Mouse (Mus musculus) right cerebral cortex, adult 18-20 months (tissue): Measurements from ENCODE around the gene Ripor1.

ENCODE experiments used
- DNase-seq: peaks from one replicate; pipeline ENCODE4 v3.0.0; 2022; ENCODE audit warnings: mixed read lengths

Gene Ripor1

DNA sequence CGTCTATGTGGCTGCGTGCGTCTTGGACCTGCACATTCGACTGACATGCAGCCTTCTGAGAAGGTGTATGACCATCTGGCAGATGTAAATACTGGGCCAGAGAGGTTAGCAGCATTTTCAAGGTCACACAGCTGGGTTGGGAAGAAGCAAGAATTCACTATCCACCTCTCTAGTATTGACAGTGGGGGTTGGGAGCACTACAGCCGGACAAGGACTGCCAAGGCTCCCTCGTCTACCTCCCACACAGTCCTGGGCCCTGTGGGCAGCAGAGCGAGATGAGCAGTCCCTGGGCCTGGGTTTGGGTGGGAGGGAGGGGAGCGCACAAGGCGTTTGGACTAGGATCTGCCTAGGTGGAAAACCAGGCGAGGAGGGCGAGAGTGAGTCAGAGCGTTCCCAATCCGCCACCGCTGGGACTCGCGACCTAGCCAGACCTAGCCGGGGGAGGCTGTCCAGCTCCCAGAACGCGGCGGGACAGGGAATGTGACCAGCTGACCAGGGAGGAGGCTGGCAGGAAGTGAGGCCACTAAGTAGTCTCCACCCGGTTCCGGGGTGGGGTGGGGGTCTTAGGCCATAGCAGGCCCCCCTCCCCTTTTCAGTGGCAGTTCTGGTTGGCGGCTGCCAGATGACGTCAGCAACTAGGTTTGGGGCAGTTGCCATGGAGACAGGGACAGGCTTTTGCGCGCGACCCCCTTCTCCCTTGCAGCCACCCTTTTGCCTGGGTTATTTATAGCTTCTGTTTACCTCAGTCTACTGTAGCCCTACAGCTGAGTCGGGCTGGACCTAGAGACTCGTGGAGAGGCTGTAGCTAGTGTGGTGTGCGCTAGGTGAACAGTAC is 1.4 kb downstream of the Ripor1 start:
- DNase-seq: peak; percentile 86

DNA sequence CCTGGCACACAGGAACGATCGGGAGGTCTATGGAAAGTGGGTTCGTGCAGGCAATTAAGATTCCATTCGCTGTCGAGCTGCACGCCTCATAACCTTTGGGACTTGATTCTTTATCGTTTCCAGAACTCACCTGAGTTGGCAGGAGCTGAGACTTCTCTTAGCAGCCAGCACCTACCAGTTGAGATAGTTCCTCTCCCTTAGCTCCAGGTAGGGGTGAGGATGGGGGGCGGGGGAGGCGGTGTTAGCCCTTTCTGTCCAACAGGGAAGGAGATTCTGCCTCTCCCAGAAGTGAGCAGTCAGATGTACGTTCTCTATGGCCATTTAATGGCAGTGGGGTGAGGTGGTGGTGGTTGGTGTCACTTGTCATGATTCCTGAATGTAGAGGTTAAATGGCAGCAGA is 2.0 kb downstream of the Ripor1 start:
- DNase-seq: no peak

DNA sequence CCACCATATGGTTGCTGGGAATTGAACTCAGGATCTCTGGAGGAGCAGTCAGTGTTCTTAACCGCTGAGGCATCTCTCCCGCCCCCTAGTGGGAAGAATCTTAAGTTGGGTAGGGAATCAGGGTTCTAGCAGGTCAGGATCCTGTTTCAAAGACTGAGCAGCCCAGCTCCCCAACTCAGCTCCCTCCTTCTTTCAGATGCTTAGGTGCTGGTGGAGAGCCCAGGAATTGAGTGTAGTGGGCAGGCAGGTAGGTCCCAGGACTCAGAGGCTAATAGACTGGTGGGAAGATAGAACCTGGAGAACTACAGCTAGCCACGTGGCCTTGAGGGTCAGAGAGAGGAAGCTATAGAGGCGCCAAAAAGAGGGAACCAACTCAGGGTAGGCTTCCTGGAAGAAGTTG is 2.6 kb downstream of the Ripor1 start:
- no peak for DNase-seq

DNA sequence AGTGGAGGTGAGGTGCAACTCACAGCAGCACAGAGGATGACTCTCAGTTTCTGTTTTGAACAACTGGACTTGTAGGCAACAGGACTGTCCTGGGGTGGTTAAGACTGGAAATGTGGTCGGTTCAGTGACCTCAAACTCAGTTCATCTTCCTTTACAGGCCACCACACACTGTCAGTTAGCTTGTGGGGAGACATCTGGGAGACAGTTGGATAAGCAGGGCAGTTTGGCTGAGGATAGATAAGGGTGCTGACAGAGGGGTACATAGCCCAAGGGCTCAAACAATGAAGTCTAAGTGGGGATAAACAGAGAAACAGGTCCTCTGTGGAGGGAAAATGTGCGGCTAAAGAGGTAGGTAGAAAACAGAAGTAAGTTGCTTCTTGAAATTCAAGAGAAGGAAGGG is 4.3 kb downstream of the Ripor1 start:
- no peak for DNase-seq

DNA sequence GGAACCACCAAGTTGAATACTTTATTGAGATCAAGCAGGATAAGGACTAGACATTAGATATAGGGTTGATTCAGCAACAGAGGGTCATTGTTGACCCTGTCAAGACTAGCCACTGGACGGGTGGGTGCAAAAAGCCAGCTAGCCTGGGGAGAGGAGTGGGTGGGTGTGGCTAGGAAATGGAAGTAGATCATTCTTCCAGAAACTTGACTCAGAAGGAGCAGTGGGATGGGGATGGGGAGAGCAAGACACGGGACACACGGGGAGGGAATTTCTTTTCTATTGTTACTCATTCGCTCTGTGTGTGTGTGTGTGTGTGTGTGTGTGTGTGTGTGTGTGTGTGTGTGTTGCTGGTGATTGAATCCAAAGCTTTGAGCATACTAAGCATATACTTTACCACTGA is 4.7 kb downstream of the Ripor1 start:
- no peak for DNase-seq

DNA sequence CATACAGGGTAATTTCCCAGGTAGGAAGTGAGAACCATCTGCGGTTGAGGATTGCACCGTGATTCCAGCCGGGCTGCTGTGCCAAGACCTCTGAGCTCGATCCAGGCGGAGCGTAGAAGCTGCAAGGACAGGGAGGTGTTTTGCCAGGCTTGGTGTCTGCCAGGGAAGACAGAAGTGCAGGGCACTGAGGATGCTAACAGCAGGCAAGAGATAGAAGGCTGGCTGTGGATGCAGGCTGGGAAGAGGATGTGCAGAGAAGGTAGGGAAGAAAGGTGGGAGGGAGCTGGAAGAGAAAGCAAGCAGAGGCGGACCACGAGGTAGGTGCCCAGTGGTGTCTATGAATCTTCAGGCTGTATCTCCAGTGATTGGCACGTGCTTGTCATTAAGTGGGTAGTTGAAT is 6.8 kb downstream of the Ripor1 start:
- no peak for DNase-seq

DNA sequence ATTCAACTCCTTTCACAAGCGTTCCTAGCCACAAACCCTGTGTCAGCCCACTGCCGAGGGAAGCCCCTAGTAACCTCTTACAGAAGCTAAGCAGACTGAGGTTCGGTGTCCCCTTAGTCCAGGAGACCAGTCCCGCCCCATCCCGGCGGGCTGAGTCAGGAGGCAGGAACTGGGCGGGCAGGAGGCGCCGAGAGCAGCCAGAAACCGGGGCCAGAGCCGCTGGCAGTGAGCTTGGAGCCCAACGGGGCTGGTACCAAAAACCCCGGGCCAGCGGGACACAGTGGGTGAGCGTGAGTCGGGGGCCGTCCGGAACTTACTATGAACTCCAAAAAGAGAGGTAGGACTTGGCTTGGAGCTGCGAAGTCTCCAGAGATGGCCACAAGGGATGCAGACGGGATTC is 8.0 kb downstream of the Ripor1 start:
- no peak for DNase-seq

DNA sequence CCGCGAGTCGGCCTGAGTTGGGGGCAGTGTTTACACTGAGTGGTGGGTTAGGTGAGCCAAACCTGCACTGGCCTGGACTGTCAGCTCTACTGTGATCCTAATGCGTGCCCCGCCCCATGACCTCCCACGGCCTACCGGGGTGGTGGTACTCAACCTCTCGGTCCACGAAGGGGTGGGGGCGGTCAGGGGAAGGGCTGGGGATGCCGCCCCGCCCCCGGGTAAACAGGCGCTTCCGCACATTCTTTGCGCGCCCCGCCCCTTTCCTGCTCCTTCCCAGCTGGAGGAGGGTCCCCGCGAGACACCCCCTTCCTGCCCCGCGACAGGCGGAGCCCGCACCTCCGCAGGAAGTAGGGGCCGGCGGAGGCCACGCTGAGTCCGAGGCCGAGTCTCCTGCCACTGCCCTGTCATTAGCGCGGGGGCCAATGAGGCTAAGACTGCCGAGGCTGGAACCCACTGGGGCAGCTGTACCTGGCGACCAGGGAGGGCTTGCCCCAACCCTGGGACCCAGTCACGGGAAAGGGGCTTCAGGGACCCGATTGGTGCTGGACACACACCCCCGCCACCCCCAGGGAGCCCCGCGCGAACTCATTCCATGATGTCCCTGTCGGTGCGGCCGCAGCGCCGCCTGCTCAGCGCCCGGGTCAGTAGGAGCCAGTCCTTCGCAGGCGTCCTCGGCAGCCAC is 8.9 kb downstream of the Ripor1 start:
- no peak for DNase-seq

DNA sequence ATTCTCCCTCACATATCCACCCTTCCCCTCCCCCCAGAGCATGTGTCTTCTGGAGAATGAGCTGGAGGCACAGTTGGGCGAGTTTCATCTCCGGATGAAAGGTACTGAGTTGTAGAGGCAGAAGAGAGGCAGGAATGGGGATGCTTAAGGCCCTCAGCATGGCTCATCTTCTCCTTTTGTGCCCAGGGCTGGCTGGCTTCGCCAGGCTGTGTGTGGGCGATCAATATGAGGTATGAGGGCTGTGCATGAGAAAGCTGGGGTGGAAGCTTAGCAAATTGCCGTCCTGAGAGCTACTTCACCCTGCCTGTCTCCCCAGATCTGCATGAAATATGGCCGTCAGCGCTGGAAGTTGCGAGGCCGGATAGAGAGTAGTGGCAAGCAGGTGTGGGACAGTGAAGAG is 10.9 kb downstream of the Ripor1 start:
- peak; percentile 76 for DNase-seq

DNA sequence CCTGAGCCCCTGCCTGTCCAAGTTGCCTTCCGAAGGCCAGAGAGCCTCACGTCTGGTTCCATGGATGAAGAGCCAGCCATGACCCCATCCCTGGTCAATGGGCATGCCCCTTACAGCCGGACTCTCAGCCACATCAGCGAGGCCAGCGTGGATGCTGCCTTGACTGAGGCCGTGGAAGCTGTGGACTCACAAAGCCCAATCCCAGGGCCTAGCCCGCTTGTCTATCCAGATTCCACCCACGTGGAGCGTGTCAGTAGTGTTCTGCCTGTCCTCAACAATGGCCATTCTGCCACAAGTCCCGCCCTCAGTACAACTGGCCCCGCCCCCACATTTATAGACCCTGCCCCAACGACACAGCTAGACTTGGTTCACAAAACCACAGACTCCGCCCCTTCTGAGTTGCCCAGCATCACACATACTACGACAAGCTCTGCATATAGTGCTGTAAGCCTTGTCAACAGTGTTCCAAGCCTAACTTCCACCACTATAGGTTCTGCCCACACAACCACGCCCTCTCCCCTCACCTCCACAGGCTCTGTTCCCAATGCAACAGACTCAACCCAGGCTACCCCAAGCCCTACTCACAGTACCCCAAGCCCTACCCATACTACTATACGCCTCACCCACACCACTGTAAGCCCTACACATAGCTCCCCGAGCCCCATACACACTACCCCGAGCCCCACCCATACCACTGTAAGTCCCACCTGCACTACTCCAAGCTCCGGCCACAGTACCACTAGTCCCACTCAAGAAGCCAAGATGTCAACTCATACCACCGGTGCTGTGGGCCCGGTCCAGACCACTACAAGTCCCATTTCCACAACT is 12.6 kb downstream of the Ripor1 start:
- no peak for DNase-seq

DNA sequence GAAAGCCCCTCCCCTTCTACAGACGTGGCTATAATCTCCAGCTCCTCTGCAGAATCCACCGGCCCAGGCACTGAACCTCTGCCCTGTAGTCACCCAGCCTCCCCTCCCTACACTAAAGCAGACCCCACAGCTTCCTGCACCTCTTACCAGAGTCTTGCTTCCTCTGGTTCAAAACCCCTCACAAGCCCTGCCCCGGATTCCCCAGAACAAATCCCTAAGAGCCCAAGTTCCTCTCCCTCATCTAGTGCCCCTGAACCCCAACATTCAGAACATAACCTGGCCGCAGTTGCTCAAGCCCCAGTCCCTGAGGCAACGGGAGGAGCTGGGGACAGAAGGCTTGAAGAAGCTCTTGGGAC is 13.2 kb downstream of the Ripor1 start:
- DNase-seq: no peak

DNA sequence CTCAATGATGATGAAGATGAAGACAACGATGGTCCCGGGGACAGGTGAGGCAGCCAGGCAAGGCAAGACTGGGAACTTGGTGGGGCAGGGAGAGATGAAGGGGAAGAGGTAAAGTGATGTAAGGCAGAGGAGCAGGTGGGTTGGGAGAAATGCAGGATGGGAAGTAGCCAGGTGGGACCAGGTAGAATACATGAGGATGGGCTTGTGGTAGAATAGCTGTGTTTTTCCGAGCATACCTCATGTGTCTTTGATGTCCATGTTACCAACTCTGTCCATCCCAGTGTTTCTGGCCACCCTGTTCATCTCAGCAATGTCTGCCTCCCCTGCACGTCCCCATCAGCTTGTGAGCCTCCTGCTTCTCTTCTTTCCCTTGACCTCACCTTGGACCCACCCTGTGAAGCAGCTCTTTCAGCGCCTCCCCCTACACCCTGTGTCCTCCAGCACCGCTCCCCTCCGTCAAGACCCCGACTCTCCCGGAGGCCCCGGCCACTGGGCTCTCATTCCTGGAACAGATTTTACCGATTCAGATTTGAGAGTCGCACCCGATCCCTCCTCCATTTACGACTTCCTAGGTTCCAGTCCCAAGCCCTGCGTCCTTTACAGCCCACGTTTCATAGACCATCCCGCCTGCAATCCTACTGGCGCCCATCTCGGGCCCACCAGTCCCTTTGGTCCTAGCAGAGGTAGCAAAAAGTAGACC is 14.0 kb downstream of the Ripor1 start:
- DNase-seq: no peak

DNA sequence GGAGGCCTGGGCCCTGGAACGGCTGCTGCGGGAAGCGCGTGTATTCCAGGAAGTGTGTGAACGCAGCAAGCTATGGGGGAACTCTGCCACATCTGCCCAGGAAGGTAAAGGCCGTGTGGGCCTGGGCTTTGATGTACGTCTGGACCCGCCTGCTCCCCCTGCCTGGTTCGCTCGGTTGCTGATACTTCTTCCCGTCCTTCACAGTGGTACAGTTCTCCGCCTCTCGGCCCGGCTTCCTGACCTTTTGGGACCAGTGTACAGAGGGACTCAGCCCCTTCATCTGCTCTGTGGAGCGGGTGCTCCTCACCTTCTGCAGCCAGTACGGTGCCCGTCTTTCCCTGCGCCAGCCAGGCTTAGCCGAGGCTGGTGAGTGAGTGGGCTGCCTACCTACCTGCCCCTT is 15.2 kb downstream of the Ripor1 start:
- DNase-seq: no peak

DNA sequence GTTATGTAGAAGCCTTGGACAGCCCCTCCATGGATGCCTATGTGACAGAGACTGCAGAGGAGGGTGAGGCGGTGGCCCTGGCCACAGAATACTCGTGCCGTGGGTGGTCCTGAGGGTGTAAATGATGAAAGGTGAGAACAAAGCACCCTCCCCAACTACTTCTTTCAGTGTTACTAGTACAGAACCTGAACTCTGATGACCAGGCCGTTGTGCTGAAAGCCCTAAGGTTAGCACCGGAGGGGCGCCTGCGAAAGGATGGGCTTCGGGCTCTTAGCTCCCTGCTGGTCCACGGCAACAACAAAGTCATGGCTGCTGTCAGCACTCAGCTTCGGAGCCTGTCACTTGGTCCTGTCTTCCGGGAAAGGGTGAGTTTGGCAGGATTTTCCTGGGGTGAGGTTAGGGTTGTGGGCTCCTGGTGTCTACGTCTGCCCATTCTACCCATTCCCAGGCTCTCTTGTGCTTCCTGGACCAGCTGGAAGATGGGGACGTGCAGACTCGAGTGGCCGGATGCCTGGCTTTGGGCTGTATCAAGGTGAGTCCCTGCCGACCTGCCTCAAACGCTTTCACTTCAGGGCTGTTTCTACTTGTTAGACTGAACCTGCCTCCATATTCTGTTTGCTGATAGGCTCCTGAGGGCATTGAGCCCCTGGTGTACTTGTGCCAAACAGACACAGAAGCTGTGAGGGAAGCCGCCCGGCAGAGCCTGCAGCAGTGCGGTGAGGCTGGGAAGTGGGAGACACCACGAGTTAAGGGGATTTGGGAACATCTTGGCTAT is 16.1 kb downstream of the Ripor1 start:
- DNase-seq: no peak

DNA sequence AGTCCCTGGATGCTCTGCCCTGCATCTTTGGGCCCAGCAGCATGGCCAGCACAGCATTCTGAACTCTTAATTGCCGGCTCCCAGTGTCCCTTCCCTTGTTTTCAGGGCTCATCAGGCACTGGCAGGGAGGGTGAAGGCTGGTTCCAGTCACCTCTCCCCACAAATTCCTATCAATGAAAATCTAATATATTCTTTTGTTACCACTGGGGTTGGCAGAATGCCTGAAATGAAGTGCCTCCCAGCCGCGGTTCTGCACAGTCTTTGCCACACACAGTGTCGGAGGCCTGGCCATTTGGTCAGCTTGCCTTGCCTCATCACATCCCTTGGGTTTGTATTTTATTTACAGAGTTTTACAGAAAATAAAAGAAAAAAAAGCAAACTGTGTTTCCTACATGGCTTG is 16.8 kb downstream of the Ripor1 start:
- no peak for DNase-seq

DNA sequence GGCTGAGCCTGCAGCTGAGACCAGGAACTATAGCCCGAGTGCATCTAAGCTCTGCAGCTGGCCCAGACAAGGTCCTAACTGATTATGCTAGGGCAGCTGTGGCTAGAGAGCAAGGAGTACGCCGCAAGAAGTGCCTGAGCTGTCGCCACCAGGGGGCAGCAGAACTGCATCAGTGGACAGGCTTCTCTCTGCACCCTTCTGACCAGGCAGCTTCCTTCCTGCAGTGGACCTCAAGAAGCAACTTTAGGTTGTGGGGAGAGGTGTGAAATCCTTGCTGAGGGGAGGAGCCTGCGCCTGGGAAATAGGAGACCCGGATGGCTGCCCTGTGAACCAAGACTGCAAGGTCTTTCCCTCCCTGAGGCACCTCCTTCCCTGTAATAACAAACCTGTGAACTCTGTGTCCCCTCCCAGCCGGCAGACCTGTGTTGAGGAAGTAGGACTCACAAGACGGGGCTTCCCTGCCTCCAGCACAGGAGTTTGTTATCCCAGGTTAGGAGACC is 17.4 kb downstream of the Ripor1 start:
- peak; percentile 92 for DNase-seq

DNA sequence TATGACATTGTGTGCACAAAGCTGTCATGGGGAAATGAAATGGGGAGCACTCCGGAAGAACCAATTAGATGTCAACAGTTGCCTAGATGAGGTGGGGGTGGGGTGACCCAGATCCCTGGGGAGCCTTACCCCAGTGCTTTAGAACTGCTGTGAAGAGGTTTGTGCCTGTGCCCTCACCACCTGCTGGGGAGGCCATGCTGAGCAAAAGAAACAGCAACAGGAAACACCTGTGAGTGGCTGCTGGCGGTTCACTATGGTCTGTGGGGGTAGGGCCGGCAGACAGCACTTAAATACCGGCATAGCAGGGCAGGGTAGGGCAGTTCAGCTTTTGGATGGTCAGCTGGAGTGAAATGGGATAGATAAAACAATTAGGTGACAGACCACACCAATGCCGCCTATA is 18.1 kb downstream of the Ripor1 start:
- no peak for DNase-seq

DNA sequence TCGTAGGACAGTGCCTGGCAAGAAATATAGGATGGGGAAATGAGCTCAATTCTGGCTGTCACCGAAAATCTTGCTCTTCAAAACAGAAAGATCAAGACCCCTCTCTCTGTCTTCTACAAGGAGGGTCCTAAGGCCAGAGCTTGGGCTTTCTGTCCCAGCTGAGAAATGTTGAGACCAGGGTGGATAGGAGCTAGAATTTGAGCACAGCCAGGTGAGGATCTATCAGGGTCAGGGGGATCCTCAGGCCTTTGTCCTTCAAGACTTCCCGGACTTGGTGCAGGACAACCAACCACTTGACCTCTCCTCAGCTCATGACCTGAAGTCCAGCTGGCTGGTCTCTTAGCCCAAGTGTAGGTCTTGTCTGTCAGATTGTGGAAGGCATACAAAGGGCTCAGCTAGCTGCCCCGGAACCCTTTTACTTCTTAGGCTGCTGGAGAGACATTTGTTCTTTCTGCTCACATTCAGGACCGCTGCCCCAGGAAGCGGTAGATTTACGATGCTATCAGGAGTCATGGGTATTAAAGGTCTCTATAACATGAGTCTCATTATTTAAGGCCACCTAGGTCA is 18.7 kb downstream of the Ripor1 start:
- no peak for DNase-seq

DNA sequence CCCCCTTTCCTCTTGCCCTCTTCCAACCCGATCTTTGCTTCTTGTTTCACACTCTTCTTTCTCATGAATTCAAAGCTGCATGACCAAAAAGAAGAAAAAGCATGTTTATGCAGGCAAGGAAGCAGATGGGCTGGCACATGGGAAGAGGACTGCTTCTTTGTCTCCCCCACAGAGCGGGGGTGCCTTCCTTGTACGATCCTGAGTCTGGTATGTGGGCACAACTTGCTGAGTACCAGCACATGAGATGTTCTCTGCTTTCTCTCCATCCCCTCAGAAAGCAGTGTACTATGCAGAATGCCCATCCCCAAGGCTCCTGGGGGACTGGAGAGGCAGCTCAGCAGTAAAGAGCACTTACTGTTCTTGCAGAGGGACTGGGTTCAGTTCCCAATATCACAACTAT is 19.3 kb downstream of the Ripor1 start:
- DNase-seq: peak; percentile 91

DNA sequence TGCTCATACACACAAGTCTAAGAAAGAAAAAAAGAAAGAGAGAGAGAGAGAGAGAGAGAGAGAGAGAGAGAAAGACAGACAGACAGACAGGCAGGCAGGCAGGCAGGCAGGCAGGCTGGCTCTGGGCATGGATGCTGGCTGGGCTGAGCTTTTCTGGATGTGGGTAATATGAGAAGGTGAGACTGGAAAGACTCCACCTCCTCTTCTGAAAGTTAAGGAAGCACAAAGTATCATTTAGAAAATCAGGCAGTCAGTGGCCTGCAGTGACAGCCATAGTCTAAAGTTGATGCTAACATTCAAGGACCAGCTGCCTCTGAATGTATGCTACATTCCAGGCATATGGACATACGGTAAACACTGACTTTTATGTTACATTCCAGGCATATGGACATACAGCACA is 19.8 kb downstream of the Ripor1 start:
- no peak for DNase-seq

DNA sequence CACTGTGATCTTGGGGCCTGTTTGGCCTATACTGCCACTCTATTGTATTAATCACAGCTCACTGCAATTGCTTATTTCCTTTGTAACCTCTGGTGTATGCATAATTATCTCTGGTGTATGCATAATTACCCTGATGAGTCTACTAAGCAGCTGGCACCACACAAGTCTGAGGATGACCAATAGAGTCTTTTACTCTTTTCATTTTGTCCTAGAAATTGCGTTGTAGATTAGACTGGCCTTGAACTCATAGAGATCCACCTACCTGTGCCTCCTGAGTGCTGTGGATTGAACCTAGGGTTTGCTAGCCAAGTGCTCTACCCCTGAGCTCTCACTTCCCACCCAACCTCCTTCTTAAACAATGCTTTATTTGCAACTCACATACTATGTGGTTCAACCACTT is 21.0 kb downstream of the Ripor1 start:
- DNase-seq: no peak

DNA sequence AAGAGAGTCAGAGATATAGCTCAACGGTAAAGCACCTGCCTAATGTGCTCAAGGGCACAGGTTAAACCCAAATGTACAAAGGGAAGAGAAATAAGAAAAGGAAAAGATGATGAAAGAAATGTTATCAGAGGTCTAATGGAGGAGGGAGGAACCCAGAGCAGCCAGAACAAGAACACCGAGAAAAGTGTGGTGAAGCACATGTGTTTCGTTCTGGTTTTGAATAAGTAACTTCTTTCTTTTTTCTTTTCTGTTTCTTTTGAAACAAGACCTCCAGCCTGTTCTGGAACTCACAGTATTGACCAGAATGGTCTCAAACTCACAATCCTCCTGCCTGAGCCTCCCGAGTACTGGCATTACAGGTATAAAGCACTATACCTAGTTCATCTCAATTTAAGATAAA is 24.3 kb downstream of the Ripor1 start:
- DNase-seq: no peak
